Mouse (Mus musculus): ENCODE data around the gene Zic2.

GRCm38 (mm10) chr14:122481181-122481580 is 5.9 kb downstream of the Zic2 start:
- no peak for TF ChIP-seq CTCF (IDR thresholded peaks at IDR 0.05; ENCODE audit: borderline replicate concordance, control insufficient read depth, extremely low read depth, insufficient read depth, low read length, poor library complexity)
- no peak for TF ChIP-seq POLR2A (IDR thresholded peaks at IDR 0.05; ENCODE audit: control insufficient read depth, extremely low read depth, insufficient read depth, low read length, poor library complexity)
